Mouse (Mus musculus) neural tube, embryonic 11.5 days (tissue): Measurements from ENCODE around the gene Rnaseh2c. TPM values are rescaled to one million over a fixed set of nuclear protein-coding genes. Genes with fewer than 3 reads are reported as not detected.

Experiments
- ATAC-seq: fragments of 200-750 bp; cut with Nextera tagmentation; 2 replicates; pipeline ENCODE4 v1.8.0; 2017; ENCODE audit warnings: moderate number of reproducible peaks, mild to moderate bottlenecking, moderate TSS enrichment, moderate library complexity; ENCODE audit not compliant: insufficient read depth, low FRiP score, low TSS enrichment
- DNase-seq: peaks from one replicate; pipeline ENCODE4 v3.0.0-alpha.2; 2015; ENCODE audit warnings: low spot score
- H3K27ac ChIP-seq: fragments of 300-500 bp; sonication (generic); 2 replicates; pipeline ENCODE4 v1.5.1; 2014; ENCODE audit warnings: low read depth, mild to moderate bottlenecking, low read length
- H3K27me3 ChIP-seq: fragments of 300-500 bp; sonication (generic); 2 replicates; pipeline ENCODE4 v1.6.1; 2014; ENCODE audit warnings: mild to moderate bottlenecking, low read length, mixed read lengths; ENCODE audit not compliant: control insufficient read depth, insufficient read depth
- H3K36me3 ChIP-seq: fragments of 300-500 bp; sonication (generic); 2 replicates; pipeline ENCODE4 v1.6.1; 2014; ENCODE audit warnings: mild to moderate bottlenecking, low read length, moderate library complexity, mixed read lengths; ENCODE audit not compliant: control insufficient read depth, insufficient read depth
- H3K4me1 ChIP-seq: fragments of 300-500 bp; sonication (generic); 2 replicates; pipeline ENCODE4 v1.6.1; 2014; ENCODE audit warnings: low read length, mixed read lengths; ENCODE audit not compliant: control insufficient read depth, insufficient read depth
- H3K4me2 ChIP-seq: fragments of 300-500 bp; sonication (generic); 2 replicates; pipeline ENCODE4 v1.6.1; 2014; ENCODE audit warnings: low read depth, mild to moderate bottlenecking, moderate library complexity
- H3K4me3 ChIP-seq: fragments of 300-500 bp; sonication (generic); 2 replicates; pipeline ENCODE4 v1.5.1; 2014; ENCODE audit warnings: low read depth, low read length
- H3K9ac ChIP-seq: fragments of 300-500 bp; sonication (generic); 2 replicates; pipeline ENCODE4 v1.6.1; 2014; ENCODE audit warnings: mild to moderate bottlenecking, low read length
- H3K9me3 ChIP-seq: fragments of 300-500 bp; sonication (generic); 2 replicates; pipeline ENCODE4 v1.6.1; 2016; ENCODE audit warnings: low read length; ENCODE audit not compliant: control insufficient read depth
- WGBS: fragments of 180-500 bp; shearing (Covaris S2); extraction: QIAGEN DNeasy Blood & Tissue Kit; methylation state at CpG from one replicate; pipeline ENCODE4 v1.1.7; 2014; 5-methylcytosine and 5-hydroxymethylcytosine counted together
- polyA plus RNA-seq: library from polyadenylated mRNA; unstranded; fragments of >200 nt; fragmentation: Nextera tagmentation; extraction: Ambion mirVana; gene quantifications from 2 replicates; pipeline ENCODE4 v1.2.1, GENCODE M21; 2014

The Rnaseh2c gene
- 131 and 137 TPM in 2 replicates for polyA plus RNA-seq

- peak; percentile 79 for DNase-seq
- Histone ChIP-seq H3K9me3 (no peaks in the 10 kb centered on the region), H3K4me2 (peak within 1 kb of the TSS; percentile 88), H3K27ac (peak within 1 kb of the TSS; percentile 75), H3K9ac (peak within 1 kb of the TSS; percentile 94), H3K4me3 (peak within 1 kb of the TSS; percentile 94), H3K27me3 (no peaks in the 10 kb centered on the region), H3K36me3 (peaks cover 13% of the 10 kb centered on the region), H3K4me1 (peaks cover 8% of the 10 kb centered on the region)
- ATAC-seq, result peak; percentile 55; the same call in 1 of the 2 replicates
- under 1% methylated on average over 64 of the region's 64 CpGs for WGBS
Observed at GRCm38 (mm10) chr19:5601752-5602541, at the start of gene Rnaseh2c. Rnaseh2c (plus strand) TSS chr19:5601873.

- Histone ChIP-seq H3K4me1 (no peaks in the 10 kb centered on the region), H3K27me3 (peaks cover 20% of the 10 kb centered on the region), H3K36me3 (no peaks in the 10 kb centered on the region), H3K9me3 (no peaks in the 10 kb centered on the region), H3K27ac (no peak overlapping the region), H3K4me3 (no peak overlapping the region), H3K4me2 (no peak overlapping the region), H3K9ac (no peak overlapping the region)
- ATAC-seq (no peak), DNase-seq (no peak)
- 51% methylated on average over 8 of the region's 8 CpGs for WGBS
Observed at GRCm38 (mm10) chr19:5553802-5554201, 47.9 kb upstream of the Rnaseh2c start.

- Histone ChIP-seq H3K36me3 (no peaks in the 10 kb centered on the region), H3K9me3 (no peaks in the 10 kb centered on the region), H3K4me2 (no peak overlapping the region), H3K9ac (no peak overlapping the region), H3K27ac (no peak overlapping the region), H3K4me3 (no peak overlapping the region), H3K4me1 (no peaks in the 10 kb centered on the region; the same call in 1 of the 2 replicates), H3K27me3 (peaks cover 24% of the 10 kb centered on the region)
- WGBS, result 73% methylated on average over 14 of the region's 14 CpGs
- no peak for ATAC-seq
- DNase-seq, result no peak
Observed at GRCm38 (mm10) chr19:5554212-5554611, 47.5 kb upstream of the Rnaseh2c start.

- WGBS, result 41% methylated on average over 7 of the region's 7 CpGs
- Histone ChIP-seq H3K9me3 (no peaks in the 10 kb centered on the region), H3K4me3 (no peak overlapping the region), H3K9ac (no peak overlapping the region), H3K36me3 (no peaks in the 10 kb centered on the region), H3K4me1 (peaks cover 10% of the 10 kb centered on the region), H3K4me2 (no peak overlapping the region), H3K27ac (no peak overlapping the region), H3K27me3 (peaks cover 61% of the 10 kb centered on the region)
- DNase-seq (no peak), ATAC-seq (no peak)
Observed at GRCm38 (mm10) chr19:5558169-5558568, 43.5 kb upstream of the Rnaseh2c start.

- no peaks in the 10 kb centered on the region for H3K9me3 ChIP-seq
- H3K27me3 ChIP-seq, result peaks cover 63% of the 10 kb centered on the region
- H3K36me3 ChIP-seq, result no peaks in the 10 kb centered on the region
- no peak overlapping the region for H3K9ac ChIP-seq
- DNase-seq (no peak), ATAC-seq (no peak)
- H3K27ac ChIP-seq, result no peak overlapping the region
- no peak overlapping the region for H3K4me3 ChIP-seq
- peaks cover 10% of the 10 kb centered on the region for H3K4me1 ChIP-seq
- 66% methylated on average over 8 of the region's 8 CpGs for WGBS
- H3K4me2 ChIP-seq, result no peak overlapping the region
Observed at GRCm38 (mm10) chr19:5558770-5559169, 42.9 kb upstream of the Rnaseh2c start.

GRCm38 (mm10) chr19:5559229-5559628 lies 42.4 kb upstream of the Rnaseh2c start:
- Histone ChIP-seq H3K27ac (no peak overlapping the region), H3K4me2 (no peak overlapping the region), H3K27me3 (peaks cover 65% of the 10 kb centered on the region), H3K36me3 (no peaks in the 10 kb centered on the region), H3K4me1 (peaks cover 10% of the 10 kb centered on the region), H3K9me3 (no peaks in the 10 kb centered on the region), H3K9ac (no peak overlapping the region), H3K4me3 (no peak overlapping the region)
- ATAC-seq, result no peak
- DNase-seq, result no peak
- WGBS, result 12% methylated on average over 8 of the region's 8 CpGs

- Histone ChIP-seq H3K27ac (no peak overlapping the region), H3K9ac (no peak overlapping the region), H3K4me3 (peak overlapping the region; percentile 23), H3K27me3 (peaks cover 68% of the 10 kb centered on the region), H3K4me2 (peak overlapping the region; percentile 49), H3K4me1 (peaks cover 10% of the 10 kb centered on the region), H3K9me3 (no peaks in the 10 kb centered on the region), H3K36me3 (no peaks in the 10 kb centered on the region)
- ATAC-seq (no peak), DNase-seq (peak; percentile 30)
- WGBS, result under 1% methylated on average over 69 of the region's 69 CpGs
Observed at GRCm38 (mm10) chr19:5559631-5560456, 41.8 kb upstream of the Rnaseh2c start.

GRCm38 (mm10) chr19:5560457-5561041 lies 41.1 kb upstream of the Rnaseh2c start, which contains the start of gene Ovol1:
Ovol1 (minus strand) TSS chr19:5560646.
- under 1% methylated on average over 57 of the region's 57 CpGs for WGBS
- H3K9me3 ChIP-seq, result no peaks in the 10 kb centered on the region
- peaks cover 68% of the 10 kb centered on the region for H3K27me3 ChIP-seq
- H3K36me3 ChIP-seq, result no peaks in the 10 kb centered on the region
- H3K4me3 ChIP-seq, result peak within 1 kb of the TSS; percentile 23
- H3K9ac ChIP-seq, result no peak within 1 kb of the TSS
- peaks cover 10% of the 10 kb centered on the region for H3K4me1 ChIP-seq
- H3K27ac ChIP-seq, result no peak within 1 kb of the TSS
- no peak for ATAC-seq
- peak within 1 kb of the TSS; percentile 49 for H3K4me2 ChIP-seq
- DNase-seq, result no peak
